ENCODE assay signal across 12 mouse cellular contexts in the genomic region with DNA sequence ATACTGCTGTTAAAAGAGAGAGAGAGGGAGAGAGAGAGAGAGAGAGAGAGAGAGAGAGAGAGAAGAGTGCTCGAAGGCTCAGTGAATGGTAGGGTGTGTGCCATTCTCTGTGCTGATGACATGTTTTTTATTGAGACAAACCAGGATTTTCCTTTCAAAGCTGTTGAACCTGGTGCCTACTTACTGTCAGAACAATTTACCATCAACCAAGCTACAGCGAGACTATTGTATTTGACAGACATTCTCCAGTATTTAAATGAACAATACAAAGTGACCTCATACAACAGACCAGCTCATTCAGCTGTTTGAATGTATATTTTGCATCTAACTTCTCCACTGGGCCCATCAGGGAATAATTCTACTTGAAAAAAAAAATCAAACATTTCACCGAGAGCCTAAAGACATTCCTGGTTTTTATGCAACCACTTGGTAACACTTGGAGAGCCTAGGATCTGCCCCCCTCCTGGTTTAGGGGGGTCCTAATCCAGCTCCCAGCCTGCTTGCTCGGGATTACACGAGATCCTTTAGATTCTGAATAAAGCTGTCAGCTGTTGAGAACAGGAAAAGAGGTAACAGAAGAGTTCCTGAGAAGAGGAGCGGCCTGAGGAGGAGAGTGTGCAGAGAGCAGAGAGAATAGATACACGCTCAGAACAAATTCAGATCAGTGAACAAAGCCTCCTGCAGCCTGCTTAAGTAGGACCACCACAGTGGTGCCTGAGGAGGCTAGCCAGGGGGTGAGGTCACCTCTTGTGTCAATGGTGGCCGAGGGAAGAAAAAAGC.
DNase-seq lines count a peak whose midpoint lies in the region; ATAC-seq and TF ChIP-seq lines count a peak whose summit lies in the region.
"Had no signal": no experiment of that assay in that cellular context is flagged by ENCODE, and none has a peak within 500 bp of the region (broad histone marks: within the 10 kb centered on the region; RNA-seq: fewer than 3 reads in every experiment).

No protein-coding gene starts in this region.

- H3K36me3 ChIP-seq in intestine, embryonic 15.5 days = no peaks in the 10 kb centered on the region
- no peaks in the 10 kb centered on the region for H3K36me3 ChIP-seq in intestine, postnatal 0 days (ENCODE audit: control insufficient read depth, insufficient read depth)
- no peaks in the 10 kb centered on the region for H3K36me3 ChIP-seq in embryonic facial prominence, embryonic 12.5 days
- no peaks in the 10 kb centered on the region for H3K36me3 ChIP-seq in hindbrain, embryonic 14.5 days (replicated peaks; ENCODE audit: control insufficient read depth, insufficient read depth)
- no peaks in the 10 kb centered on the region for H3K36me3 ChIP-seq in neural tube, embryonic 14.5 days (ENCODE audit: control insufficient read depth, insufficient read depth, low read length)

- no peaks in the 10 kb centered on the region for H3K9me3 ChIP-seq in intestine, embryonic 15.5 days
- H3K9me3 ChIP-seq in intestine, postnatal 0 days (ENCODE audit: control insufficient read depth) = no peaks in the 10 kb centered on the region
- no peaks in the 10 kb centered on the region for H3K9me3 ChIP-seq in embryonic facial prominence, embryonic 12.5 days
- H3K9me3 ChIP-seq in hindbrain, embryonic 14.5 days (ENCODE audit: control insufficient read depth, low read length) = no peaks in the 10 kb centered on the region
- H3K9me3 ChIP-seq in neural tube, embryonic 14.5 days (ENCODE audit: control insufficient read depth, low read length) = no peaks in the 10 kb centered on the region

- ATAC-seq in intestine, embryonic 15.5 days = no peak
- no peak for ATAC-seq in intestine, postnatal 0 days
- ATAC-seq in embryonic facial prominence, embryonic 12.5 days (ENCODE audit: insufficient number of reproducible peaks, insufficient read depth, low FRiP score, low TSS enrichment) = no peak
- peak; percentile 40; the same call in 1 of the 2 replicates for ATAC-seq in hindbrain, embryonic 14.5 days (ENCODE audit: low FRiP score)
- no peak for ATAC-seq in neural tube, embryonic 14.5 days (ENCODE audit: low read depth)

- H3K27me3 ChIP-seq in intestine, embryonic 15.5 days (replicated peaks) = no peaks in the 10 kb centered on the region
- no peaks in the 10 kb centered on the region for H3K27me3 ChIP-seq in intestine, postnatal 0 days (replicated peaks; ENCODE audit: control insufficient read depth, insufficient read depth, low read length)
- H3K27me3 ChIP-seq in embryonic facial prominence, embryonic 12.5 days = no peaks in the 10 kb centered on the region
- no peaks in the 10 kb centered on the region for H3K27me3 ChIP-seq in hindbrain, embryonic 14.5 days (ENCODE audit: control insufficient read depth, insufficient read depth, low read length)
- no peaks in the 10 kb centered on the region for H3K27me3 ChIP-seq in neural tube, embryonic 14.5 days (ENCODE audit: control insufficient read depth, insufficient read depth, low read length)
- H3K27me3 ChIP-seq: megakaryocyte, embryonic 14.5 days had no signal

- 47% methylated on average over 8 of the region's 8 CpGs for WGBS in intestine, embryonic 15.5 days
- WGBS in intestine, postnatal 0 days = 55% methylated on average over 8 of the region's 8 CpGs
- WGBS in embryonic facial prominence, embryonic 12.5 days = 21% methylated on average over 8 of the region's 8 CpGs
- 21% methylated on average over 8 of the region's 8 CpGs for WGBS in hindbrain, embryonic 14.5 days
- 27% methylated on average over 8 of the region's 8 CpGs for WGBS in neural tube, embryonic 14.5 days

- no peak for DNase-seq in hindbrain, embryonic 14.5 days (ENCODE audit: low spot score)
- DNase-seq in gastrocnemius, postnatal 25 days = no peak
- DNase-seq in ovary, adult 18-20 months (ENCODE audit: low spot score) = no peak
- DNase-seq in thymus, postnatal 10 days (ENCODE audit: low spot score in 2 of 2) = no peak
- DNase-seq: gastrocnemius, postnatal 14 days; kidney, adult 11 months; right cerebral cortex, postnatal 14 days had no signal

- no peak overlapping the region for H3K27ac ChIP-seq in intestine, embryonic 15.5 days
- no peak overlapping the region for H3K27ac ChIP-seq in intestine, postnatal 0 days (ENCODE audit: low read depth, low read length)
- H3K27ac ChIP-seq in embryonic facial prominence, embryonic 12.5 days = no peak overlapping the region
- no peak overlapping the region for H3K27ac ChIP-seq in hindbrain, embryonic 14.5 days
- H3K27ac ChIP-seq in neural tube, embryonic 14.5 days (ENCODE audit: low read depth, low read length) = no peak overlapping the region

- H3K4me3 ChIP-seq in intestine, embryonic 15.5 days (replicated peaks) = no peak overlapping the region
- H3K4me3 ChIP-seq in intestine, postnatal 0 days (ENCODE audit: low read depth, low read length) = no peak overlapping the region
- no peak overlapping the region for H3K4me3 ChIP-seq in embryonic facial prominence, embryonic 12.5 days
- no peak overlapping the region; the same call in 1 of the 2 replicates for H3K4me3 ChIP-seq in hindbrain, embryonic 14.5 days (replicated peaks; ENCODE audit: low read length)
- H3K4me3 ChIP-seq in neural tube, embryonic 14.5 days (ENCODE audit: low read depth, low read length) = no peak overlapping the region
- H3K4me3 ChIP-seq: megakaryocyte, embryonic 14.5 days had no signal

- no peak overlapping the region for H3K9ac ChIP-seq in intestine, embryonic 15.5 days
- H3K9ac ChIP-seq in intestine, postnatal 0 days (ENCODE audit: low read depth, low read length) = no peak overlapping the region
- H3K9ac ChIP-seq in embryonic facial prominence, embryonic 12.5 days = no peak overlapping the region
- peak overlapping the region; percentile 24; the same call in 1 of the 2 replicates for H3K9ac ChIP-seq in hindbrain, embryonic 14.5 days
- peak overlapping the region; percentile 22; the same call in 1 of the 2 replicates for H3K9ac ChIP-seq in neural tube, embryonic 14.5 days (replicated peaks; ENCODE audit: low read depth, low read length)

- H3K4me2 ChIP-seq in intestine, embryonic 15.5 days (replicated peaks) = peak overlapping the region; percentile 12; the same call in 1 of the 2 replicates
- no peak overlapping the region for H3K4me2 ChIP-seq in intestine, postnatal 0 days (replicated peaks; ENCODE audit: low read depth)
- H3K4me2 ChIP-seq in embryonic facial prominence, embryonic 12.5 days (replicated peaks) = peak overlapping the region; percentile 36
- peak overlapping the region; percentile 41 for H3K4me2 ChIP-seq in hindbrain, embryonic 14.5 days (replicated peaks)
- H3K4me2 ChIP-seq in neural tube, embryonic 14.5 days (ENCODE audit: low read depth, low read length) = peak overlapping the region; percentile 23; the same call in 1 of the 2 replicates

- H3K4me1 ChIP-seq in intestine, embryonic 15.5 days (replicated peaks) = no peaks in the 10 kb centered on the region
- no peaks in the 10 kb centered on the region for H3K4me1 ChIP-seq in intestine, postnatal 0 days (replicated peaks; ENCODE audit: control insufficient read depth, insufficient read depth, low read length)
- peaks cover 12% of the 10 kb centered on the region for H3K4me1 ChIP-seq in embryonic facial prominence, embryonic 12.5 days
- H3K4me1 ChIP-seq in hindbrain, embryonic 14.5 days (replicated peaks; ENCODE audit: control insufficient read depth, insufficient read depth, low read length) = peaks cover 9% of the 10 kb centered on the region; the same call in 1 of the 2 replicates
- H3K4me1 ChIP-seq in neural tube, embryonic 14.5 days (ENCODE audit: control insufficient read depth, insufficient read depth, low read length) = no peaks in the 10 kb centered on the region
- H3K4me1 ChIP-seq: megakaryocyte, embryonic 14.5 days had no signal

- TF ChIP-seq CTCF in intestine, postnatal 0 days (IDR thresholded peaks at IDR 0.05; ENCODE audit: low read depth) = no peak

Comparison
In these comparisons a context has a peak if more than half of its experiments do, and no peak if none do; other contexts are left out.
1. H3K9ac ChIP-seq: peak in hindbrain, embryonic 14.5 days (single experiment) and neural tube, embryonic 14.5 days (single experiment); none in intestine, embryonic 15.5 days (single experiment), intestine, postnatal 0 days (single experiment) and embryonic facial prominence, embryonic 12.5 days (single experiment).